Comparison of ENCODE assay signal across 24 mouse cellular contexts in genomic region chr10:89850951-89851350, GRCm38 (mm10). TPM values are rescaled to one million over a fixed set of nuclear protein-coding genes. Genes with fewer than 3 reads are reported as not detected.
A peak's percentile ranks its signal among the peaks of the same experiment; 100 is the strongest.
DNase-seq lines count a peak whose midpoint lies in the region; ATAC-seq lines count a peak whose summit lies in the region.
"Had no signal": no experiment of that assay in that cellular context is flagged by ENCODE, and none has a peak within 500 bp of the region (broad histone marks: within the 10 kb centered on the region; RNA-seq: fewer than 3 reads in every experiment).

No protein-coding gene starts in this region.

- DNase-seq in kidney, adult 11 months: peak; percentile 32
- no peak for DNase-seq in kidney, postnatal 4 days
- DNase-seq in kidney, adult 8-10 months: peak; percentile 24 to 36
- no peak for DNase-seq in kidney, adult 18-20 months
- peak; percentile 16 for DNase-seq in kidney, postnatal 14 days
- peak; percentile 44 to 45 for DNase-seq in kidney, postnatal 36 days
- no peak for DNase-seq in limb, embryonic 10.5 days (ENCODE audit: low spot score)
- DNase-seq: adrenal gland, adult 2 months; adrenal gland, postnatal 10 days; adrenal gland, postnatal 25 days; cerebellum, adult 11 months; cerebellum, adult 18-20 months; cerebellum, adult 8-10 months; cerebellum, adult 9-11 months; cerebellum, postnatal 14 days; cerebellum, postnatal 36 days; embryo, embryonic 11 days had no signal

- H3K4me3 ChIP-seq in kidney, embryonic 15.5 days (replicated peaks): no peak overlapping the region
- H3K4me3 ChIP-seq in limb, embryonic 10.5 days: no peak overlapping the region
- H3K4me3 ChIP-seq: embryonic facial prominence, embryonic 13.5 days; embryonic facial prominence, embryonic 15.5 days; erythroblast, embryonic 14.5 days; forebrain, embryonic 10.5 days; forebrain, embryonic 12.5 days had no signal

- H3K27me3 ChIP-seq in kidney, embryonic 15.5 days: no peaks in the 10 kb centered on the region
- H3K27me3 ChIP-seq in limb, embryonic 10.5 days (ENCODE audit: low read depth, poor library complexity, severe bottlenecking): no peaks in the 10 kb centered on the region
- H3K27me3 ChIP-seq: embryonic facial prominence, embryonic 13.5 days; embryonic facial prominence, embryonic 15.5 days; forebrain, embryonic 12.5 days had no signal

- H3K36me3 ChIP-seq in kidney, embryonic 15.5 days: no peaks in the 10 kb centered on the region
- no peaks in the 10 kb centered on the region for H3K36me3 ChIP-seq in limb, embryonic 10.5 days
- H3K36me3 ChIP-seq: embryonic facial prominence, embryonic 13.5 days; embryonic facial prominence, embryonic 15.5 days; forebrain, embryonic 10.5 days; forebrain, embryonic 12.5 days had no signal

- no peak overlapping the region for H3K4me2 ChIP-seq in kidney, embryonic 15.5 days
- H3K4me2 ChIP-seq: embryonic facial prominence, embryonic 13.5 days; embryonic facial prominence, embryonic 15.5 days; forebrain, embryonic 12.5 days had no signal

- no peaks in the 10 kb centered on the region; the same call in none of the 2 replicates for H3K9me3 ChIP-seq in kidney, embryonic 15.5 days (replicated peaks)
- H3K9me3 ChIP-seq in limb, embryonic 10.5 days (replicated peaks): no peaks in the 10 kb centered on the region
- H3K9me3 ChIP-seq: embryonic facial prominence, embryonic 13.5 days; embryonic facial prominence, embryonic 15.5 days had no signal

- H3K9ac ChIP-seq in kidney, embryonic 15.5 days: no peak overlapping the region
- H3K9ac ChIP-seq: embryonic facial prominence, embryonic 13.5 days; embryonic facial prominence, embryonic 15.5 days; forebrain, embryonic 12.5 days had no signal

- no peak overlapping the region for H3K27ac ChIP-seq in kidney, embryonic 15.5 days
- H3K27ac ChIP-seq in limb, embryonic 10.5 days: no peak overlapping the region
- H3K27ac ChIP-seq: embryonic facial prominence, embryonic 13.5 days; embryonic facial prominence, embryonic 15.5 days; forebrain, embryonic 10.5 days; forebrain, embryonic 12.5 days had no signal

- 91% methylated on average over 6 of the region's 6 CpGs for WGBS in kidney, embryonic 15.5 days
- WGBS in limb, embryonic 10.5 days: 96% methylated on average over 6 of the region's 6 CpGs

- no peak for ATAC-seq in kidney, embryonic 15.5 days (replicated peaks; ENCODE audit: low FRiP score)
- ATAC-seq: forebrain, embryonic 14.5 days had no signal

- no peaks in the 10 kb centered on the region for H3K4me1 ChIP-seq in kidney, embryonic 15.5 days
- H3K4me1 ChIP-seq in limb, embryonic 10.5 days: no peaks in the 10 kb centered on the region
- H3K4me1 ChIP-seq: embryonic facial prominence, embryonic 13.5 days; embryonic facial prominence, embryonic 15.5 days; forebrain, embryonic 10.5 days; forebrain, embryonic 12.5 days had no signal

RNA-seq across cellular contexts. Expression of gene Anks1b, which starts 22.4 kb away (rescaled TPM):
- polyA plus RNA-seq in kidney, embryonic 15.5 days (2015; fragmentation: Nextera tagmentation; extraction: Ambion mirVana): 2.5 and 4.1 TPM in 2 replicates
- polyA plus RNA-seq in limb, embryonic 10.5 days (2016; fragmentation: Nextera tagmentation; extraction: Ambion mirVana): 0.04 and 0.46 TPM in 2 replicates
- polyA plus RNA-seq: erythroblast, embryonic 14.5 days had no signal

Comparison
In these comparisons a context has a peak if more than half of its experiments do, and no peak if none do; other contexts are left out.
1. DNase-seq: peak in kidney, adult 11 months (single experiment), kidney, adult 8-10 months (2 of 2), kidney, postnatal 14 days (single experiment) and kidney, postnatal 36 days (2 of 2); none in kidney, postnatal 4 days (0 of 2), kidney, adult 18-20 months (single experiment) and limb, embryonic 10.5 days (single experiment).